In genomic region chr8:95331720-95332436, GRCm38 (mm10) we compare ENCODE assay signal across 8 mouse cellular contexts. TPM values are rescaled to one million over a fixed set of nuclear protein-coding genes. Genes with fewer than 3 reads are reported as not detected.
DNase-seq lines count a peak whose midpoint lies in the region; ATAC-seq and TF ChIP-seq lines count a peak whose summit lies in the region.

Zfp319 (minus strand) TSS chr8:95331950.
Usb1 (plus strand) TSS chr8:95332284.

- peak in 1 of 2 experiments; percentile 73; a peak in 2 of 4 replicates for TF ChIP-seq CTCF in CH12.LX (conservative IDR thresholded peaks at IDR 0.05 in 1 of 2, IDR thresholded peaks at IDR 0.05 in 1 of 2; ENCODE audit: low read depth in 2 of 2, low read length in 2 of 2)
- peak; percentile 60 for TF ChIP-seq CTCF in liver, postnatal 0 days (IDR thresholded peaks at IDR 0.05; ENCODE audit: low read depth)

- H3K27ac ChIP-seq in CH12.LX (ENCODE audit: insufficient read depth, low read depth): peak within 1 kb of the TSS; percentile 64
- H3K27ac ChIP-seq in forebrain, embryonic 12.5 days: peak within 1 kb of the TSS; percentile 97
- H3K27ac ChIP-seq in liver, postnatal 0 days (ENCODE audit: low read depth): peak within 1 kb of the TSS; percentile 98
- peak within 1 kb of the TSS; percentile 87 for H3K27ac ChIP-seq in neural tube, embryonic 14.5 days (ENCODE audit: low read depth, low read length)

- peak; percentile 95 for TF ChIP-seq POLR2A in CH12.LX (IDR thresholded peaks at IDR 0.05; ENCODE audit: low read depth, low read length)

- DNase-seq in CH12.LX (ENCODE audit: extremely low read depth): peak; percentile 93
- peak; percentile 85 for DNase-seq in c-Kit-positive CD71-positive TER-119-negative erythroid progenitor cells, embryonic 14.5 days (ENCODE audit: low read depth)
- DNase-seq in heart, postnatal 10 days: peak; percentile 96 to 98
- peak; percentile 59 for DNase-seq in large intestine, adult 2 months (ENCODE audit: low read depth, low spot score)
- peak; percentile 95 for DNase-seq in liver, postnatal 0 days
- peak; percentile 98 for DNase-seq in testis, postnatal 10 days (ENCODE audit: low spot score)

- TF ChIP-seq EP300 in CH12.LX (IDR thresholded peaks at IDR 0.05; ENCODE audit: low read length): peak; percentile 10; the same call in 1 of the 2 replicates
- peak; percentile 5; the same call in 1 of the 2 replicates for TF ChIP-seq EP300 in liver, postnatal 0 days (IDR thresholded peaks at IDR 0.05; ENCODE audit: low read depth)

- peaks cover 6 to 22% of the 10 kb centered on the region in 2 experiments for H3K4me1 ChIP-seq in CH12.LX (ENCODE audit: control insufficient read depth in 1 of 2, insufficient read depth in 2 of 2)
- H3K4me1 ChIP-seq in forebrain, embryonic 12.5 days: peaks cover 20% of the 10 kb centered on the region
- peaks cover 23% of the 10 kb centered on the region for H3K4me1 ChIP-seq in liver, postnatal 0 days (ENCODE audit: insufficient read depth)
- H3K4me1 ChIP-seq in neural tube, embryonic 14.5 days (ENCODE audit: control insufficient read depth, insufficient read depth, low read length): peaks cover 10% of the 10 kb centered on the region

- peak within 1 kb of the TSS; percentile 81 for H3K9ac ChIP-seq in CH12.LX (ENCODE audit: insufficient read depth, low read depth)
- H3K9ac ChIP-seq in forebrain, embryonic 12.5 days: peak within 1 kb of the TSS; percentile 95
- peak within 1 kb of the TSS; percentile 89 for H3K9ac ChIP-seq in liver, postnatal 0 days (replicated peaks)
- peak within 1 kb of the TSS; percentile 96 for H3K9ac ChIP-seq in neural tube, embryonic 14.5 days (replicated peaks; ENCODE audit: low read depth, low read length)

- in situ Hi-C loops in CH12.LX (cut with MboI; ENCODE audit: low pct_ligation_motif_present, low pct_unique_long_range_greater_than_20kb, low sequenced_read_pairs): loop anchor here (5.0 kb wide), 2 partner anchors 75 to 95 kb away; no protein-coding TSS in a partner anchor

- under 1% methylated on average over 67 of the region's 80 CpGs for WGBS in forebrain, embryonic 12.5 days
- under 1% methylated on average over 79 of the region's 80 CpGs for WGBS in large intestine, adult 2 months
- 0% methylated on average over 52 of the region's 80 CpGs for WGBS in liver, postnatal 0 days (ENCODE audit: insufficient replicate concordance)
- WGBS in neural tube, embryonic 14.5 days: under 1% methylated on average over 76 of the region's 80 CpGs

- dilution Hi-C loops in CH12.LX (cut with MboI; ENCODE audit: extremely low pct_ligation_motif_present, extremely low pct_unique_long_range_greater_than_20kb, low sequenced_read_pairs): no loop called here

- H3K27me3 ChIP-seq in CH12.LX (replicated peaks): no peaks in the 10 kb centered on the region
- H3K27me3 ChIP-seq in forebrain, embryonic 12.5 days: no peaks in the 10 kb centered on the region
- H3K27me3 ChIP-seq in liver, postnatal 0 days (ENCODE audit: insufficient read depth, low read length): no peaks in the 10 kb centered on the region
- H3K27me3 ChIP-seq in neural tube, embryonic 14.5 days (ENCODE audit: control insufficient read depth, insufficient read depth, low read length): no peaks in the 10 kb centered on the region

- peak within 1 kb of the TSS; percentile 80 to 90 (median 83) for H3K4me3 ChIP-seq in CH12.LX (replicated peaks in 1 of 3; ENCODE audit: low read depth in 2 of 3, low read length in 2 of 3, poor library complexity in 1 of 3)
- peak within 1 kb of the TSS; percentile 81 for H3K4me3 ChIP-seq in forebrain, embryonic 12.5 days (replicated peaks)
- H3K4me3 ChIP-seq in liver, postnatal 0 days (ENCODE audit: low read depth, low read length): peak within 1 kb of the TSS; percentile 70
- peak within 1 kb of the TSS; percentile 90 for H3K4me3 ChIP-seq in neural tube, embryonic 14.5 days (ENCODE audit: low read depth, low read length)

- peak; percentile 95 for ATAC-seq in forebrain, embryonic 12.5 days (ENCODE audit: low FRiP score)
- ATAC-seq in liver, postnatal 0 days: peak; percentile 91
- ATAC-seq in neural tube, embryonic 14.5 days (ENCODE audit: low read depth): peak; percentile 93

- H3K79me2 ChIP-seq in CH12.LX (replicated peaks; ENCODE audit: control insufficient read depth, extremely low read depth, insufficient read depth, poor library complexity, severe bottlenecking): peaks cover 2% of the 10 kb centered on the region; the same call in 1 of the 2 replicates

- peaks cover 27 to 52% of the 10 kb centered on the region in 2 experiments for H3K36me3 ChIP-seq in CH12.LX (replicated peaks in 1 of 2; ENCODE audit: control insufficient read depth in 1 of 2, insufficient read depth in 1 of 2, low read length in 1 of 2)
- peaks cover 41% of the 10 kb centered on the region for H3K36me3 ChIP-seq in forebrain, embryonic 12.5 days (replicated peaks)
- peaks cover 25% of the 10 kb centered on the region for H3K36me3 ChIP-seq in liver, postnatal 0 days (replicated peaks; ENCODE audit: insufficient read depth, low read length)
- peaks cover 27% of the 10 kb centered on the region for H3K36me3 ChIP-seq in neural tube, embryonic 14.5 days (ENCODE audit: control insufficient read depth, insufficient read depth, low read length)

- peak; percentile 64 for TF ChIP-seq RAD21 in CH12.LX (IDR thresholded peaks at IDR 0.05; ENCODE audit: low read depth, low read length)

- peak within 1 kb of the TSS; percentile 88 for H3K4me2 ChIP-seq in CH12.LX (ENCODE audit: insufficient read depth, low read depth, poor library complexity, severe bottlenecking)
- peak within 1 kb of the TSS; percentile 87 for H3K4me2 ChIP-seq in forebrain, embryonic 12.5 days
- peak within 1 kb of the TSS; percentile 85 for H3K4me2 ChIP-seq in liver, postnatal 0 days (ENCODE audit: low read depth, low read length)
- H3K4me2 ChIP-seq in neural tube, embryonic 14.5 days (ENCODE audit: low read depth, low read length): peak within 1 kb of the TSS; percentile 83

- H3K9me3 ChIP-seq in CH12.LX (replicated peaks; ENCODE audit: low read length): no peaks in the 10 kb centered on the region
- H3K9me3 ChIP-seq in forebrain, embryonic 12.5 days: no peaks in the 10 kb centered on the region
- H3K9me3 ChIP-seq in liver, postnatal 0 days (ENCODE audit: low read length): no peaks in the 10 kb centered on the region
- no peaks in the 10 kb centered on the region for H3K9me3 ChIP-seq in neural tube, embryonic 14.5 days (ENCODE audit: control insufficient read depth, low read length)

- intact Hi-C loops in heart, postnatal 10 days (cut with DNase I): loop anchor here (1.0 kb wide), 1 partner anchor 77 kb away; no protein-coding TSS in a partner anchor

TF ChIP-seq in CH12.LX, 34 proteins besides CTCF, POLR2A, EP300 and RAD21 (continues in another document):
- TF ChIP-seq UBTF (IDR thresholded peaks at IDR 0.05; ENCODE audit: low read depth, low read length) (peak; percentile 64), BHLHE40 (IDR thresholded peaks at IDR 0.05; ENCODE audit: low read depth, low read length) (no peak), SMC3 (IDR thresholded peaks at IDR 0.05; ENCODE audit: low read depth, low read length) (peak; percentile 38; the same call in 1 of the 2 replicates), ZNF384 (IDR thresholded peaks at IDR 0.05; ENCODE audit: low read depth, low read length) (no peak), USF2 (conservative IDR thresholded peaks at IDR 0.05; ENCODE audit: low read depth, low read length) (no peak), PAX5 (IDR thresholded peaks at IDR 0.05; ENCODE audit: low read length) (no peak), JUN (IDR thresholded peaks at IDR 0.05; ENCODE audit: insufficient read depth, low read depth, low read length) (no peak), JUND (conservative IDR thresholded peaks at IDR 0.05; ENCODE audit: low read depth, low read length) (no peak), ZKSCAN1 (IDR thresholded peaks at IDR 0.05; ENCODE audit: borderline replicate concordance, low read depth, low read length) (no peak), SIN3A (IDR thresholded peaks at IDR 0.05; ENCODE audit: low read length) (no peak), MEF2A (IDR thresholded peaks at IDR 0.05; ENCODE audit: borderline replicate concordance, low read depth, low read length) (peak; percentile 37; the same call in 1 of the 2 replicates), MAFK (IDR thresholded peaks at IDR 0.05; ENCODE audit: insufficient replicate concordance, low read length) (no peak), RCOR1 (conservative IDR thresholded peaks at IDR 0.05; ENCODE audit: low read depth, low read length) (no peak), ZMIZ1 (IDR thresholded peaks at IDR 0.05; ENCODE audit: low read depth, low read length) (no peak; the same call in 1 of the 2 replicates), HCFC1 (IDR thresholded peaks at IDR 0.05; ENCODE audit: low read depth, low read length) (peak; percentile 71), ELF1 (IDR thresholded peaks at IDR 0.05; ENCODE audit: low read depth, low read length) (peak; percentile 90), CHD2 (IDR thresholded peaks at IDR 0.05; ENCODE audit: low read length) (no peak), POLR2AphosphoS2 (IDR thresholded peaks at IDR 0.05; ENCODE audit: low read depth, low read length) (no peak), MYC (IDR thresholded peaks at IDR 0.05; ENCODE audit: low read depth, low read length) (no peak), NRF1 (IDR thresholded peaks at IDR 0.05; ENCODE audit: low read depth, low read length) (0 out of 2 replicates have a peak, but pooled peaks have one; percentile 16), NELFE (IDR thresholded peaks at IDR 0.05; ENCODE audit: low read depth, low read length) (peak; percentile 87)

RNA-seq across cellular contexts. Expression of gene Zfp319, which starts in this region (rescaled TPM):
- total RNA-seq in CH12.LX (2012; rRNA removed): 2.0 and 2.1 TPM in 2 replicates
- 0.81 and 0.83 TPM in 2 replicates for total RNA-seq in CH12.LX (2014; rRNA removed)
- polyA plus RNA-seq in CH12.LX (2012; ENCODE audit: insufficient read length, low read depth): 2.7 and 3.3 TPM in 2 replicates
- 18.1 and 20.1 TPM in 2 replicates for polyA plus RNA-seq in forebrain, embryonic 12.5 days (2016; fragmentation: Nextera tagmentation; extraction: Ambion mirVana)
- 10 to 100 TPM; 12.2 to 13.9 TPM for total RNA-seq in heart, postnatal 10 days (2021)
- polyA plus RNA-seq in large intestine, adult 2 months (2012; rRNA removed): 4.8 and 6.2 TPM in 2 replicates
- 0.94 and 0.97 TPM in 2 replicates for polyA plus RNA-seq in liver, postnatal 0 days (2015; fragmentation: Nextera tagmentation; extraction: Ambion mirVana)
- 12.8 and 15.6 TPM in 2 replicates for polyA plus RNA-seq in neural tube, embryonic 14.5 days (2014; fragmentation: Nextera tagmentation; extraction: Ambion mirVana)

RNA-seq across cellular contexts. Expression of gene Usb1, which starts in this region (rescaled TPM):
- total RNA-seq in CH12.LX (2012; rRNA removed): 15.2 and 17.8 TPM in 2 replicates
- 17.7 and 25.0 TPM in 2 replicates for total RNA-seq in CH12.LX (2014; rRNA removed)
- polyA plus RNA-seq in CH12.LX (2012; ENCODE audit: insufficient read length, low read depth): 15.7 and 16.4 TPM in 2 replicates
- 41.7 and 42.5 TPM in 2 replicates for polyA plus RNA-seq in forebrain, embryonic 12.5 days (2016; fragmentation: Nextera tagmentation; extraction: Ambion mirVana)
- 10 to 100 TPM; 17.2 to 23.9 TPM for total RNA-seq in heart, postnatal 10 days (2021)
- polyA plus RNA-seq in large intestine, adult 2 months (2012; rRNA removed): 27.7 and 31.1 TPM in 2 replicates
- 10.9 and 12.0 TPM in 2 replicates for polyA plus RNA-seq in liver, postnatal 0 days (2015; fragmentation: Nextera tagmentation; extraction: Ambion mirVana)
- 28.4 and 29.9 TPM in 2 replicates for polyA plus RNA-seq in neural tube, embryonic 14.5 days (2014; fragmentation: Nextera tagmentation; extraction: Ambion mirVana)

Comparison
In these comparisons a context has a peak if more than half of its experiments do, and no peak if none do; other contexts are left out.
1. Peak in every context shown above with its lines: DNase-seq, ATAC-seq, H3K4me3 ChIP-seq and H3K27ac ChIP-seq.
2. RNA of gene Zfp319 (total RNA-seq): 12.2 to 13.9 TPM in heart, postnatal 10 days; 0.81 to 2.1 TPM in CH12.LX; every median in the first group is over 4 times any median in the second.